Mouse (Mus musculus) forelimb bud, embryonic 11.5 days (tissue): ENCODE measurements around the gene H1fx.
A peak's percentile ranks its signal among the peaks of the same experiment; 100 is the strongest.
"Not testable (repeated sequence)": the region's sequence is repeated elsewhere in the genome, so short reads cannot be mapped to it uniquely, and the experiment has no call there.

Experiments
- DNase-seq: peaks from one replicate; pipeline ENCODE4 v3.0.0-alpha.2; 2012; ENCODE audit warnings: low read depth, low spot score

Gene H1fx

GRCm38 (mm10) chr6:87980374-87981029 lies 935 bp downstream of the H1fx start:
- DNase-seq = peak; percentile 92

- peak; percentile 14 for DNase-seq
These were observed 1.7 kb downstream of the H1fx start for GRCm38 (mm10) chr6:87979728-87980127.

GRCm38 (mm10) chr6:87970041-87970440 lies 11.4 kb downstream of the H1fx start:
- DNase-seq = no peak

- DNase-seq = not testable (repeated sequence)
These were observed 19.0 kb downstream of the H1fx start for GRCm38 (mm10) chr6:87962457-87962856.

GRCm38 (mm10) chr6:87942179-87942578 lies 39.3 kb downstream of the H1fx start:
- no peak for DNase-seq

GRCm38 (mm10) chr6:87938941-87939340 lies 42.5 kb downstream of the H1fx start:
- no peak for DNase-seq

GRCm38 (mm10) chr6:87937178-87937788 lies 44.2 kb downstream of the H1fx start:
- DNase-seq = peak; percentile 61

GRCm38 (mm10) chr6:87935037-87935436 lies 46.4 kb downstream of the H1fx start:
- DNase-seq = no peak
